In the genomic region with DNA sequence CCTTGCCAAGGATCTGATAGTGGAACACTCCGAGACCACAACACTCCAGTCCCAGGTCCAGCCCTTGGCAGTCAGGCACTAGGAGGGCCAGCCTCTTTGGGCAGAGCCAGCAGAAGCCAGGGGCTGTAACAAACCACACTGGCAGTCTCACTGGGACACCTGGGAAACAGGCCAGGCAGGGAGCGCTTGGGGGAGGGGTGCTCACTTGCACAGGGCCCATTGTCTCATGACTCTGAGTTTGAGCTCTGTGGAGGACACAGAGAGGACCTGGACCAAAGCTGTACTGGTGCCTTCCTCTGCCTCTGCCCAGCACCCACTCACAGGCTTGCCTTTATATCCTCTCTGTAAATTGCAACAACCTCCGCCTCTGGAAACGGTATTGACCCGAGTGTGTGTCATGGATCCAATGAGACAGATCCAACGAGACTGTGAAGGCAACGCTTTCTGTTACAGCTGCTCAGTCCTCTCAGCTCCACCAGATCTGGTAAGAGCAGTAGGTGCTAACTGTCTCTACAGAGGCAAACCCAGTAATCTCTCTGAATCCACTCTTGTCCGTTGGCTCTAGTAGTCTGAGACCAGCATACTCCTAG, we compare ENCODE assay signal across 8 mouse cellular contexts. TPM values are rescaled to one million over a fixed set of nuclear protein-coding genes. Genes with fewer than 3 reads are reported as not detected.
A peak's percentile ranks its signal among the peaks of the same experiment; 100 is the strongest.
DNase-seq lines count a peak whose midpoint lies in the region; ATAC-seq and TF ChIP-seq lines count a peak whose summit lies in the region.

A gene (plus strand): TSS at position 229 of the 590 bp plus-strand sequence.

- in situ Hi-C loops in Patski (cut with MboI; ENCODE audit: low pct_unique_long_range_greater_than_20kb): no loop called here

- TF ChIP-seq CTCF in Patski (IDR thresholded peaks at IDR 0.05): no peak
- no peak for TF ChIP-seq CTCF in lung, embryonic 14.5 days (IDR thresholded peaks at IDR 0.05; ENCODE audit: low read depth)
- no peak for TF ChIP-seq CTCF in olfactory bulb, adult 2 months (IDR thresholded peaks at IDR 0.05; ENCODE audit: insufficient read depth, low read depth, low read length)

- H3K36me3 ChIP-seq in lung, embryonic 14.5 days (ENCODE audit: insufficient read depth): 0 out of 2 replicates have a peak, but pooled peaks cover 2% of the 10 kb centered on the region

- peak within 1 kb of the TSS; percentile 83 for H3K4me3 ChIP-seq in lung, embryonic 14.5 days (ENCODE audit: low read depth, low read length)
- peak within 1 kb of the TSS; percentile 82 for H3K4me3 ChIP-seq in olfactory bulb, adult 2 months (ENCODE audit: insufficient read depth, low read depth, low read length)

- CTCF ChIA-PET in Patski (lab: Charles Lee): interaction anchor here (1.9 kb wide), 1 partner anchor 13 kb away, joined by 6 read pairs; no protein-coding TSS in a partner anchor

- TF ChIP-seq POLR2A in olfactory bulb, adult 2 months (IDR thresholded peaks at IDR 0.05; ENCODE audit: insufficient read depth, low read depth, low read length): no peak

- POLR2A ChIA-PET in Patski (lab: Charles Lee): interaction anchor here (1.6 to 2.7 kb wide), 2 partner anchors 11 to 26 kb away, joined by 6 to 9 read pairs; no protein-coding TSS in a partner anchor

- no peaks in the 10 kb centered on the region for H3K9me3 ChIP-seq in lung, embryonic 14.5 days (ENCODE audit: low read depth, low read length)

- peak within 1 kb of the TSS; percentile 97 for H3K4me2 ChIP-seq in lung, embryonic 14.5 days

- peak within 1 kb of the TSS; percentile 93 for H3K27ac ChIP-seq in lung, embryonic 14.5 days (ENCODE audit: low read depth)
- peak within 1 kb of the TSS; percentile 78 for H3K27ac ChIP-seq in olfactory bulb, adult 2 months (ENCODE audit: insufficient read depth, low read depth, low read length)

- no peak for DNase-seq in Patski (ENCODE audit: low read depth, low spot score)
- peak; percentile 74 for DNase-seq in cerebellum, adult 9-11 months
- peak; percentile 75 to 82 for DNase-seq in frontal cortex, postnatal 10 days (ENCODE audit: low spot score in 2 of 2)
- DNase-seq in layer of hippocampus, adult 9-11 months: peak; percentile 90
- peak; percentile 53 for DNase-seq in lung, embryonic 14.5 days
- no peak for DNase-seq in spleen, adult 18-20 months

- H3K27me3 ChIP-seq in Patski: no peaks in the 10 kb centered on the region
- H3K27me3 ChIP-seq in lung, embryonic 14.5 days (ENCODE audit: insufficient read depth, low read length): no peaks in the 10 kb centered on the region

- peaks cover 14% of the 10 kb centered on the region; the same call in 1 of the 2 replicates for H3K4me1 ChIP-seq in lung, embryonic 14.5 days (ENCODE audit: insufficient read depth)
- H3K4me1 ChIP-seq in olfactory bulb, adult 2 months (ENCODE audit: control insufficient read depth, insufficient read depth, low read length): peaks cover 22% of the 10 kb centered on the region

- ATAC-seq in Patski: peak; percentile 10
- ATAC-seq in hematopoietic stem cell, adult 5-6 weeks (replicated peaks in 1 of 2; ENCODE audit: insufficient read depth in 1 of 2, low FRiP score in 2 of 2, low TSS enrichment in 1 of 2, low read depth in 1 of 2, poor library complexity in 2 of 2, severe bottlenecking in 2 of 2): peak; percentile 1 to 13; a peak in 2 of 4 replicates
- ATAC-seq in lung, embryonic 14.5 days (ENCODE audit: insufficient read depth): peak; percentile 32; the same call in 1 of the 2 replicates

- H3K9ac ChIP-seq in lung, embryonic 14.5 days: peak within 1 kb of the TSS; percentile 90

- WGBS in lung, embryonic 14.5 days: 19% methylated on average over 8 of the region's 8 CpGs
- WGBS in olfactory bulb, adult 2 months: 17% methylated on average over 8 of the region's 8 CpGs

RNA-seq across cellular contexts. Expression of the gene that starts here (rescaled TPM):
- 543 TPM for polyA plus RNA-seq in Patski (2021)
- total RNA-seq in hematopoietic stem cell, adult 5-6 weeks (2017): 412 and 462 TPM in 2 replicates
- 145 and 152 TPM in 2 replicates for polyA plus RNA-seq in lung, embryonic 14.5 days (2014; fragmentation: Nextera tagmentation; extraction: Ambion mirVana)
- 219 TPM in 1 of 2 replicates, not detected in the other for polyA plus RNA-seq in olfactory bulb, adult 2 months (2012; ENCODE audit: insufficient read depth, insufficient read length, low replicate concordance, missing spikeins)

Comparison
In these comparisons a context has a peak if more than half of its experiments do, and no peak if none do; other contexts are left out.
1. DNase-seq: peak in cerebellum, adult 9-11 months (single experiment), frontal cortex, postnatal 10 days (2 of 2), layer of hippocampus, adult 9-11 months (single experiment) and lung, embryonic 14.5 days (single experiment); none in Patski (single experiment) and spleen, adult 18-20 months (0 of 2).
2. Peak in every context shown above with its lines, with median percentiles within 50 percentile points of each other: ATAC-seq.